Mouse (Mus musculus): ENCODE measurements at regions not wholly inside any gene's neighbourhood (a gene's known extent, or its start where the extent isn't known, plus 50 kb on each side); places are given as distances from the start of the nearest gene placed in this dataset.

DNA sequence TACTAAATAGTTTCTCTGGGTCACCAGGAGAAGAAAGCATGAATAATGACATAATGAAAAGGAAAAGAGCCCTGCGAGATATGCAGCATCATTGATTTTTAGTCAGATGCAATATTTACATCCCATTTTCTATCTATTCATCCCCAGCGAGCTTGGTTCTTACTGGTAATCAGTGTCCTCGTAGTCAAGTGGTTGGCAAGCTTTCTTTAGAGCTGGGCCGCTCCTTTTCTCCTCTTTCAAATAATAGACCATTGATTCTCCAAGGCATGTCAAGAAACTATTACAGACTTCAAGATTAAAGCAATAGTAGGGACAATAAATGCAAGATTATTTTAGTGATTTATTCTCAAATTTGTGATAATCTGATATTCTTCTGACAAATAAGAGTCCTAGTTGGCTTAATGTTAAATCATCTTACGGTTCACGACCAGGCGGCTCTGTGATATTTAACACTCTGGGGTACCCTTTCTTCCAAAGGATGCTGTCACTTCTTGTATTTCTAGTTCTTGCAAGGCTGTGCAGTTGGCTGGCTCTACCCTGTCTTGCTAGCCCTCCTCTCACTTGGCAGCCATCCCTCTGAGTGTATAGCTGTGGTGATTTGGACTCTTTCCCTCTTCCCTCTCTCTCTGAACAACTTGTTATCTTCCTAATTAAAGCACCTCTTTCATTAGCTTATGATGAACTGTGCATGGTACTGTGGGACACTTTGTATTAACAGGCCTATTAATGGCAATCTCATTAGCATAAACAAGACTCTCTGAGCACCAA, 185.6 kb upstream of the Usp25 start:
- DNase-seq (ENCODE audit: low read depth) = peak; percentile 97
- TF ChIP-seq CTCF (IDR thresholded peaks at IDR 0.05; ENCODE audit: borderline replicate concordance, extremely low read depth, insufficient read depth, insufficient read length) (no peak), POLR2A (IDR thresholded peaks at IDR 0.05; ENCODE audit: borderline replicate concordance, extremely low read depth, insufficient read depth, insufficient read length, poor library complexity, severe bottlenecking) (no peak)

DNA sequence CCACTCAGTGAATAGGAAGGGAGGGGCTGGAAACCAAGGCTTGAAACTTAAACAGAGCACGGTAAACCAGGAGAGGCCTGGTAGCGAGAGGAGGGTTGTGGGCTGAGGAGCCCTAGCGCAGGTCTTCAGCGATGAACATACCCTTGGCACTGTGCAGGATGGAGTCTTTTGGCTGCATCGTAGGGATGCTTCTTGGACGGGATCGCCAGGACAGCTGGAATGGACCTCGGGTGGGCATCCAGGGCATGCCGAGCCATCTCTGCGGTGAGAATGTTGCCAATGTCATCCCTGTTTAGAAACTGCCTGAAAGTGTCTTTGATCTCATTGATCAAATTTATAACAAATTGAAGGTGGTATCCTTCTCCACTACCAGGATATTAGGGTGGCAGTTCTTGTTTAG, 192.2 kb upstream of the Usp25 start:
- DNase-seq (ENCODE audit: low read depth) = no peak
- TF ChIP-seq CTCF (IDR thresholded peaks at IDR 0.05; ENCODE audit: borderline replicate concordance, extremely low read depth, insufficient read depth, insufficient read length) (no peak), POLR2A (IDR thresholded peaks at IDR 0.05; ENCODE audit: borderline replicate concordance, extremely low read depth, insufficient read depth, insufficient read length, poor library complexity, severe bottlenecking) (no peak)

DNA sequence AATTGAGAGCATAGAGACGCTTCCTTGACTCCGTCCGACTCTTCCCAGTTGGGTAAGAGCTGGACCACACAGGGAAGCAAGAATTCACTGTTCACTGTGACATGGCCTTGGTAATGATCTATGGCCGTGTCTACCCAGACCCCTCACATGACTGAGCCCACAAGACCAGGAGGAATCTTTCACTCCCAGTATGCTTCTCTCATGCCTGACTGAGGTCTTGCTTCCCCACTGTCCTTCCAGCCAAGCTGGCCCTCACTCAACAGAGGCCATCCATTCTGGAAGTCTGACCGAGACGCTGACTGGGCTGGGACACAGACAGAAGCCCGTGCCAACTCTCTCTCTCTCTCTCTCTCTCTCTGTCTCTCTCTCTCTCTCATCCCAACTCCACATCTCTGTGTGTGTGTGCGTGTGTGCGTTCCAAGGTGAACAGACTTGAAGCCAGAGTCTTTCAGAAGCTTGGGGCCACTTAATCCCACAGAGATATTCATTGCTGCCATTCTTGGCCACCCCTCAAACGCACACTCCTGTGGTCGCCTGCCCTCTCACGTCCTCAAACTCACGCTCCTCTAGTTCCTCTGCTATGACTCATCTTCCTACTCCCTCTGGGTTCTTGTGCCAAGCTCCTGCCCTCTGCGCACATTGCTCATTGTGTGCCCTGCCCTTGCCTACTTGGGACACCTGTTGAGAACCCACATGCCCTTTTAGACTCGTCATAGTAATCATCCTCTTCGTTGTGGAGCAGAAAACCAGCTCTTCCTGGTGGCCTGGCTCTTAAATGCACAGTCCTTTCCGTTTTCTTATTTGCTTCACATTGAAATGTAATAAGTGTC, 197.2 kb upstream of the Usp25 start:
- no peak for TF ChIP-seq CTCF (IDR thresholded peaks at IDR 0.05; ENCODE audit: borderline replicate concordance, extremely low read depth, insufficient read depth, insufficient read length)
- no peak for DNase-seq (ENCODE audit: low read depth)

DNA sequence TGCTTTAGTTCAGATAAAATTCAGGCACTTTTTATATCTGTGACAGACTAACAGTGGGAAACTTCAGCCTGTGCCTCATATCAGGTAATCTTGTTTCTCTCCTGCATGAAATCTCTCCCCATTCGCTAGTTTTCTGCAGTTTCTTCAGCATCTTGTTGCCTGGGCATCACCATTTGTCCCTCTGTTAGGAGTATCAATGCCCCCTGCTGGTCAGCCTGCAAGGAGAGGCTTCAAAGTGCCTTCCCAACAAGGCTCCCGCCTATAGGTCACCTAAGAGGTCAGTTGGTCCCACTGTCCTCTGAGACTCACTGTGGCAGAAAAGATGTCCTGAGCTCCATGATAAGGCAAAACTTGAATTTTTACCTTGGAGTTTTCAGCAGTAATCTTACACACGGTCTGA, 209.8 kb upstream of the Usp25 start:
- DNase-seq (ENCODE audit: low read depth) = peak; percentile 61
- TF ChIP-seq POLR2A (IDR thresholded peaks at IDR 0.05; ENCODE audit: borderline replicate concordance, extremely low read depth, insufficient read depth, insufficient read length, poor library complexity, severe bottlenecking) = no peak
- TF ChIP-seq CTCF (IDR thresholded peaks at IDR 0.05; ENCODE audit: borderline replicate concordance, extremely low read depth, insufficient read depth, insufficient read length) = peak; percentile 50; the same call in 1 of the 2 replicates

DNA sequence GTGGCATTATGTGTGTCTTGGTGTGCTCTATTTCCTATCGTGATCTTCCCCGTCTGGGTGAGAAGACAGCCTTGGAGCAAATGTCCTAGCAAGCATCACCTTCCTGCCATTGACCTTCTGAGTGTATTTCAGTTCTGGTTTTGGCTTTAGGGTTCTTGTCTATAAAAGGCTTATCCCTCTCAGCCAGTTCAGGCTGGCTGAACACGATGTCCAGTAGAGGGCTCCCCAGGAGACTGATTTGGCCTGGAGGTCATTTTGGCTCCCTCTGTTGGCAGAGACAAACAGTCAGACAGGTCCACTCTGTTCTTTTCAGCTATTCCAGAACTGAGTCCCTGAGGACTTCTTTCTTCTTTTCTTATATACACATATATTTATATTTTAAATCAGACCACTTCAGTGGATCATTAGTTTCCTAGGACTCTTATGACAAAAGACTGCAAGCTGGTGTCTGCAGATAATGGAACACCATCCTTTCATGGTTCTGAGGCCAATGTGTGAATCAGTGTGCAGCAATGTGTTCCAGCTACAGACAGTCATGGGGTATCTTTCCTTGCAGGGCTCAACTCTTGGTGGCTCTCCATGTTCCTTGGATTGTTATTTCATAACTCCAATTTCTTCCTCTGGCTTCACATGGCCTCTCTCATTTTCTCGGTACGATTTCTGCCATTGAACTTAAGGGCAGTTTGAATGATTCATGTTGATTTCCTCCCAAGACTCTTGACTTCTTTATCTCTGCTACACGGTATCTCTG, 226.9 kb upstream of the Usp25 start:
- peak; percentile 40; the same call in 1 of the 2 replicates for TF ChIP-seq CTCF (IDR thresholded peaks at IDR 0.05; ENCODE audit: borderline replicate concordance, extremely low read depth, insufficient read depth, insufficient read length)
- no peak for TF ChIP-seq POLR2A (IDR thresholded peaks at IDR 0.05; ENCODE audit: borderline replicate concordance, extremely low read depth, insufficient read depth, insufficient read length, poor library complexity, severe bottlenecking)
- DNase-seq (ENCODE audit: low read depth) = no peak

DNA sequence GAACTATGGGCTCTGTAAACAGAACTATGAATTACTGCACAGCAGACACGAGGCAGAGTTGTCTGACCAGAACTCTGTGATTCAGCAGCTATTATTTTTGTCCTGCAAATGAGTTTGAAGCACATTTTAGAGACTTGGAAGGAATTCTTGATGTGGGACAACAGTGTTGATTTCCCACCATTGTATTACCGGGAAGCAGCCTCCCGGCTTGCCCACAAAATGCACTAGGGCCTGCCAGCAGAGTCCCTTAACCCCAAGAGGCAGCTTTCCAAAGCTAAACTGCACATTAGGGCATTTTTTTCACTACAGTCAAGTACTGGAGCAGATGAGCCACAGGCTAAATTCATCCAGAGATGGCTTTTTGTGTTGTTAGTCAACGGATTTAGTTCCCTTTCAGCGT, 230.8 kb upstream of the Usp25 start:
- TF ChIP-seq CTCF (IDR thresholded peaks at IDR 0.05; ENCODE audit: borderline replicate concordance, extremely low read depth, insufficient read depth, insufficient read length) (no peak), POLR2A (IDR thresholded peaks at IDR 0.05; ENCODE audit: borderline replicate concordance, extremely low read depth, insufficient read depth, insufficient read length, poor library complexity, severe bottlenecking) (no peak)
- DNase-seq (ENCODE audit: low read depth) = no peak

DNA sequence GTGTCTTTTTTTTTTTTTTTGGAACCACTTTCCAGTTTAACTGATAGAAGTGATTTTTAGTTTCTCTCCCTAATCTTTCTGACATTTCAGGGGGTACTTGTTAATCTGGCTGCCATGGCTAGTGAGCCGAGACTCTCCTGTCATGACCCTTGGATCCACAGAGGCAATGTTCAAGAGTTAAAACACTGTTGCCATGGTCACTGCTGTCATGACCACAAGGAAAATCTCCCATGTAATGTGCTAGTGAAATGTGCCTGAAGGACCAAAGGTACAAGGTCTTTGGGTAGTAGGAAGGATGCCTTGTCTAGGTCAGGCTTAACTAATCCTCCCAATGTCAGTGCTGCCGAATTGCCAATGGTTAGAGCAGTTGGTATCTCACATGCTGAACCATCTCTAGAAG, 237.7 kb upstream of the Usp25 start:
- TF ChIP-seq POLR2A (IDR thresholded peaks at IDR 0.05; ENCODE audit: borderline replicate concordance, extremely low read depth, insufficient read depth, insufficient read length, poor library complexity, severe bottlenecking) (no peak), CTCF (IDR thresholded peaks at IDR 0.05; ENCODE audit: borderline replicate concordance, extremely low read depth, insufficient read depth, insufficient read length) (no peak)
- DNase-seq (ENCODE audit: low read depth) = no peak

DNA sequence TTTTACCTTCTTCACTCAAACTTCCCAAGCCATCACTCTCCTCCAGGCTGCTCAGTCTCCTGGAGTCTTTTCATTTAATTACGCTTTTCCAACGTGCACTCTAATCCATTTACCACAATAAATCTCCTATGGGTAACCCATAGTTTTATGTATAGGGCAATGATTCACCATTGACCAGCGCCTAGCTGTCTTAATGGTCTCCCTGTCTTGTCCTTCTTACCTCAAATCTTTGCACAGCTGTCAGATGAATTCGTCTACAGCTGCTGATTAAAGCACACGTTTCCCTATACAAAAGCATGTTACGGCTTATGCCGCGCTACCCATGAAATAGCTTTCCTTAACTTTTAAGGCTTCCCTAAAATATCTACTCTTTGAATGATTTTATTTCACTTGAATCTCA, 239.5 kb upstream of the Usp25 start:
- no peak for DNase-seq (ENCODE audit: low read depth)
- TF ChIP-seq POLR2A (IDR thresholded peaks at IDR 0.05; ENCODE audit: borderline replicate concordance, extremely low read depth, insufficient read depth, insufficient read length, poor library complexity, severe bottlenecking) (no peak), CTCF (IDR thresholded peaks at IDR 0.05; ENCODE audit: borderline replicate concordance, extremely low read depth, insufficient read depth, insufficient read length) (no peak)

DNA sequence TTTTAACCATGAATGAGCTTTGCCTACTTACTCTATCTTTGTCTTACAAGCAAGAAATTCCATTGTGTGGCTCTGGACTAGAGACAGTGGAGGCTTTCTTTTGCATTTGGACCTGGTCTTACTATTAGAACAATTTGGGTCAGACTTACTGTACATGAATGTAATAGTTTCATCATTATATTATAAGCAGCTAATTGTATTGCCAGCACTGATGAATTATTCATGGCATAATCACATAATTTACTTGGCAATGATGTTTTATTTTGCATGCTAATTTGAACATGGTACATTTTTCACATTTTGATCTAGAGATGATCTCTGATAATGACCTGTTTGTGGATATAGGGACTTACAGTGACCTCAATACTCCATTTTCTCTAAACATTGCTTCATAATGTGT, 240.0 kb upstream of the Usp25 start:
- TF ChIP-seq POLR2A (IDR thresholded peaks at IDR 0.05; ENCODE audit: borderline replicate concordance, extremely low read depth, insufficient read depth, insufficient read length, poor library complexity, severe bottlenecking) (no peak), CTCF (IDR thresholded peaks at IDR 0.05; ENCODE audit: borderline replicate concordance, extremely low read depth, insufficient read depth, insufficient read length) (no peak)
- no peak for DNase-seq (ENCODE audit: low read depth)

DNA sequence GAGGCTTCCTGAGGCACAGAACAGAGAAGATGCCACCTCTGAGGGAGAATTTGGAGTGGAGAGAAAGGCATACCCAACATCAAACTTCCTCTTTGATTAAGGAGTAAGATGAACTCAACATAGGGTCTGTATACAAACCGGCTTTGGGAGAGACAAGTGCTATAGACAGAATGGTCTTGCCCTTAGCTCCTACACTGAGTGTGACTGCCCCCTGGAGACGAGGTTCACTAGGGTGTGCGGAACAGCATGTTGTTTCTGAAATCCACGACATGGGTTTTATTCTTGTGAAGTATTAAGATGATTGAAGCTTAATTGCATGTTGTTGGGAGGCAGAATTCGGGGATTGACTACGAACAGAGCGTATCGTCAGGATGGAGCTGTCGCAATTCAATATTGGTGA, 244.9 kb upstream of the Usp25 start:
- peak; percentile 33; the same call in 1 of the 2 replicates for TF ChIP-seq CTCF (IDR thresholded peaks at IDR 0.05; ENCODE audit: borderline replicate concordance, extremely low read depth, insufficient read depth, insufficient read length)
- no peak for TF ChIP-seq POLR2A (IDR thresholded peaks at IDR 0.05; ENCODE audit: borderline replicate concordance, extremely low read depth, insufficient read depth, insufficient read length, poor library complexity, severe bottlenecking)
- no peak for DNase-seq (ENCODE audit: low read depth)

DNA sequence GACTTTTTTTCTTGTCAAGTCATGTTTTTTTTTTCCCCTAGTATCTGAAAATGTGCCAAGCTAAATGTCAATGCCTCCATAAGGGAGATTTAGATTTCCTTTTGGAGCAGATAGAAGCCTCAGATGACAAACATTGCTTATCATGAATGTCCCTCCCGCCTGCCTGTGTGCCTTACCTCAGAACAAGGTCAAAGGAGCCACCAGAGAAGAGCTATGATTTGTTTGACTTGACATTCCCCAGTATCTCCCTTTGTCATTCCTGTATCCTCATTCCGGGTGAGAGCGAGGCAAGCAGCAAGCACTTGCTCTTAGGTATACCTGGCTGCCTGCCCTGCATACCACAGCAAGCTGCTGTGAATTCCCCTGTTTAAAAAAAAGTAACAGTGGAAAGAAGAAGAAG, 246.9 kb upstream of the Usp25 start:
- no peak for DNase-seq (ENCODE audit: low read depth)
- no peak for TF ChIP-seq CTCF (IDR thresholded peaks at IDR 0.05; ENCODE audit: borderline replicate concordance, extremely low read depth, insufficient read depth, insufficient read length)
- TF ChIP-seq POLR2A (IDR thresholded peaks at IDR 0.05; ENCODE audit: borderline replicate concordance, extremely low read depth, insufficient read depth, insufficient read length, poor library complexity, severe bottlenecking) = no peak

Data from brain, embryonic 14.5 days (tissue).